Mouse (Mus musculus) MEL (cell line): ENCODE data around the gene Il10rb.

Experiments
- CHD2 ChIP-seq: IDR thresholded peaks from 2 replicates; pipeline ENCODE4 v1.6.1; 2011; ENCODE audit warnings: low read length, improper control_type of control experiment
- CTCF ChIP-seq, 3 experiments: IDR thresholded peaks in 2 of 3; conservative IDR thresholded peaks in 1 of 3; 2 replicates each; pipeline ENCODE4 v1.5.1; 2011 to 2012; ENCODE audit warnings: low read length in 3 of 3, low read depth in 2 of 3, mild to moderate bottlenecking in 2 of 3, improper control_type of control experiment in 1 of 3, inconsistent platforms in 1 of 3, mixed read lengths in 1 of 3, moderate library complexity in 1 of 3; ENCODE audit not compliant: control insufficient read depth in 1 of 3, insufficient read depth in 1 of 3, poor library complexity in 1 of 3, severe bottlenecking in 1 of 3
- E2F4 ChIP-seq: IDR thresholded peaks from 2 replicates; pipeline ENCODE4 v1.6.1; 2011; ENCODE audit warnings: low read depth, low read length, improper control_type of control experiment, borderline replicate concordance
- EP300 ChIP-seq, 2 experiments: IDR thresholded peaks; 2 replicates each; pipeline ENCODE4 v1.6.1; 2011; ENCODE audit warnings: improper control_type of control experiment in 2 of 2, low read length in 2 of 2, low read depth in 1 of 2, mild to moderate bottlenecking in 1 of 2
- KAT2A ChIP-seq: conservative IDR thresholded peaks from 2 replicates; pipeline ENCODE4 v1.6.1; 2012; ENCODE audit warnings: low read depth, low read length, improper control_type of control experiment, inconsistent platforms
- MAFK ChIP-seq: IDR thresholded peaks from 2 replicates; pipeline ENCODE4 v1.6.1; 2011; ENCODE audit warnings: low read depth, mild to moderate bottlenecking, low read length, improper control_type of control experiment, borderline replicate concordance
- MYC ChIP-seq: IDR thresholded peaks from 2 replicates; pipeline ENCODE4 v1.6.1; 2011; ENCODE audit warnings: low read depth, mild to moderate bottlenecking, low read length, improper control_type of control experiment, moderate library complexity
- RAD21 ChIP-seq: IDR thresholded peaks from 2 replicates; pipeline ENCODE4 v1.6.1; 2011; ENCODE audit warnings: mild to moderate bottlenecking, low read depth, low read length, improper control_type of control experiment
- TAL1 ChIP-seq: IDR thresholded peaks from 2 replicates; pipeline ENCODE4 v1.6.1; 2012; ENCODE audit warnings: mild to moderate bottlenecking, inconsistent platforms, low read length, moderate library complexity, mixed read lengths

GRCm38 (mm10) chr16:91461773-91462181 is 55.8 kb downstream of the Il10rb start:
- TF ChIP-seq CTCF (IDR thresholded peaks at IDR 0.05 in 2 of 3, conservative IDR thresholded peaks at IDR 0.05 in 1 of 3; ENCODE audit: control insufficient read depth in 1 of 3, insufficient read depth in 1 of 3, low read depth in 2 of 3, low read length in 3 of 3, poor library complexity in 1 of 3, severe bottlenecking in 1 of 3) (no peak), KAT2A (no peak), EP300 (IDR thresholded peaks at IDR 0.05; ENCODE audit: low read depth in 1 of 2, low read length in 2 of 2) (no peak), RAD21 (no peak), E2F4 (no peak), MYC (no peak), CHD2 (no peak), MAFK (no peak), TAL1 (no peak)
